Mouse (Mus musculus) megakaryocyte, embryonic 14.5 days (primary cell): ENCODE results near the gene Ipmk.

Experiments
- FLI1 ChIP-seq: IDR thresholded peaks from 2 replicates; pipeline ENCODE4 v1.6.1; 2012; ENCODE audit warnings: low read length, inconsistent platforms, mixed read lengths
- GATA1 ChIP-seq: IDR thresholded peaks from 3 replicates; pipeline ENCODE4 v1.6.1; 2012; ENCODE audit warnings: mixed read lengths, low read length, inconsistent platforms, borderline replicate concordance

- TF ChIP-seq GATA1 (no peak), FLI1 (no peak)
Measured at GRCm38 (mm10) chr10:71405523-71406217, 58.1 kb downstream of the Ipmk start.
